Mouse (Mus musculus): ENCODE data around the gene Cdca5. TPM values are rescaled to one million over a fixed set of nuclear protein-coding genes. Genes with fewer than 3 reads are reported as not detected.

Gene Cdca5
- polyA plus RNA-seq, 1 experiment from 2014 or later, result 43.5 TPM

DNA sequence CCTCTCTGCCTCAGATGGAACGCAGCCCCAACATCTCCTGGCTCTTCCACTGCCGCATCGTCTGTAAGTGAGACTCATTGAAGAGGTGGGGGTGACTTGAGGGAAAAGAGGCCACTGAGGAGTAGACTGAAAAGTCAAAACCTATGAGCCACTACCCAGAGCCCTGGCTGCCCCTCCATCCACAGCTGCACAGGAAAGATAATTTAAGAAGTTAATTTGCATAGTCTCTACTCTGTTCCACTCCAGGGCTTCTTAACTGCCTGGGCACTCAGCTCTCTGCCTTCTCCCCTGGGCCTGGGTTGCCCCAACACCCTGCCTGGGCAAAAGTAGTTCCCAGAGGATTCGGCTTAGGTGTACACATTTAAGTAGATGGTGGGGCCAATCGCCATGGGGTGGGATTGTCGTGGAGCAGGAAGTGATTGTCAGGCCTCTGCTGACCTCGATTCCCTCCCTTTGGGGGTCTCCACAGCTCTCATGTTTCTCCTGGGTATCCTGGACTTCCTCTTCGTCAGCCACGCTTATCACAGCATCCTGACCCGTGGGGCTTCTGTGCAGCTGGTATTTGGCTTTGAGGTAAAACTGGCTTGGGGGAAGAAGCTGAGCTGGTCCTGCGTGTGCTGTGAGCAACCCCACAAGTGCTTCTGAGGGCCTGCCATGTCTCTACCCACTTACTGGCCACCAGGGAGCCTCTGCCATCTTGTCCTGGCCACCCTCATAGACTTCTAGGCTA lies 35.9 kb upstream of the Cdca5 start:
- WGBS, result 77% methylated on average over 11 of the region's 11 CpGs
- H3K4me1 ChIP-seq, result peaks cover 22% of the 10 kb centered on the region
- no peak for DNase-seq (ENCODE audit: low spot score)
- H3K9me3 ChIP-seq, result no peaks in the 10 kb centered on the region
- H3K4me3 ChIP-seq, result peak overlapping the region; percentile 86; the same call in 1 of the 2 replicates
- H3K36me3 ChIP-seq, result peaks cover 58% of the 10 kb centered on the region
- H3K27me3 ChIP-seq (ENCODE audit: insufficient read depth, poor library complexity, severe bottlenecking), result no peaks in the 10 kb centered on the region
- H3K27ac ChIP-seq, result no peak overlapping the region

DNA sequence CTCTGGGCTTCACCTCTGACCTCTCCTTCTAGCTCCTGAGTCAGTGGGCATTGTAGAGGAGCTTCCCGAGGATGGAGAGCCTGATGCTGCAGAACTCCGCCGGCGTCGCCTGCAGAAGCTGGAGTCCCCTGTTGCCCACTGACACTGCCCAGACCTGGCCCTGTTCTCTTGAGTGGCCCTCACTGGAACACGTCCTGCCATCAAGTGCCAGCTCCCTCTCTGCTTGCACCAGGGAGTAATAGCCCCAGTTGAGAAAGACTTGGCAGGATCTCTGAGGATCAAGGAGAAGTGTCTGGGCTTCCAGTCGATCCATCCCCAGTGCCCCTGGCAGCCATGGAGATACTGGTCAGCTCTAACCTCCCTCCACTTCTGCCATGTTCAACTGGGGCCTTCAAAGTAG lies 32.3 kb upstream of the Cdca5 start:
- H3K4me3 ChIP-seq, result no peak overlapping the region
- H3K9me3 ChIP-seq, result no peaks in the 10 kb centered on the region
- WGBS, result 89% methylated on average over 7 of the region's 7 CpGs
- H3K27me3 ChIP-seq (ENCODE audit: insufficient read depth, poor library complexity, severe bottlenecking), result no peaks in the 10 kb centered on the region
- peaks cover 24% of the 10 kb centered on the region for H3K4me1 ChIP-seq
- no peak for DNase-seq (ENCODE audit: low spot score)
- H3K27ac ChIP-seq, result no peak overlapping the region
- peaks cover 82% of the 10 kb centered on the region for H3K36me3 ChIP-seq

DNA sequence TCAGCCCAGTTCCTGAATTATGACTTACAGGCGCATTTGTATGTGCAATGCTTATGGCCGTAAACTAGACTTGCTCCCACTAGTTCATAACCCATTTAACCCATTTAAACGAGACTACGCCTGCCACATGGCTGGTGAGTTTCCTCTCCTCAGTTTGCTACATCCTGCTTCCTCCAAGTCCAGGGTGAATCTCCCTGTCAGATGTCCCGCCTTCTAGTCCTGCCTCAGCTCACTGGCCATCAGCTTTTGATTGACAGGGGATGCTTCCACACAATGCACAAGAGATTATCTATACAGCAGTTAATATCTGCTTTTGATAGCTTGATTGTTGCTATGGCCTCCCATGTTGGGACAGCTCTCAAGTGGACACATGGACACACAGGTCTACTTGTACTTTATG lies 30.5 kb upstream of the Cdca5 start:
- no peak overlapping the region for H3K27ac ChIP-seq
- WGBS, result 88% methylated on average over 5 of the region's 5 CpGs
- H3K4me1 ChIP-seq, result peaks cover 17% of the 10 kb centered on the region
- no peak overlapping the region for H3K4me3 ChIP-seq
- H3K36me3 ChIP-seq, result peaks cover 78% of the 10 kb centered on the region
- no peaks in the 10 kb centered on the region for H3K27me3 ChIP-seq (ENCODE audit: insufficient read depth, poor library complexity, severe bottlenecking)
- DNase-seq (ENCODE audit: low spot score), result no peak
- H3K9me3 ChIP-seq, result no peaks in the 10 kb centered on the region

DNA sequence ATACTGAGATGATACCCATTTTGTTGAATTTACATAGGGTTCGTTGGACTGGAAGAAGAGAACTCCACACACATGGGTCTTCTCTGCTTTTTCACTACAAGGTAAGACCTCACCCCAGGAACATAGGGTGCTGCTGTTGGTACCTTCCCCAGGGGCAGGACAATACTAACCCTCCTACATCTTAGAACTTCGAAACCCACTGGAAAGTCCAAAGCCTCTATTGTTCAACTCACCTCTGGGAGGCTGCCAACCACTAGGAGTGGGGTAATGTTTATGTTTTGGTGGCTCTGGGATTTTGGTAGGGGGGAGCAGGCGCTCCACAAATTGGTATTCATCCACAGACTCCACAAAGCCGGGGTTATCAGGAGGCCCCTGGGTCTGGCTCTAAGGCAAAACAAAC lies 28.1 kb upstream of the Cdca5 start:
- H3K27me3 ChIP-seq (ENCODE audit: insufficient read depth, poor library complexity, severe bottlenecking), result no peaks in the 10 kb centered on the region
- peaks cover 23% of the 10 kb centered on the region for H3K4me1 ChIP-seq
- no peak for DNase-seq (ENCODE audit: low spot score)
- H3K4me3 ChIP-seq, result peak overlapping the region; percentile 91
- H3K27ac ChIP-seq, result 0 out of 2 replicates have a peak overlapping the region, but pooled peaks have one; percentile 96
- peaks cover 61% of the 10 kb centered on the region for H3K36me3 ChIP-seq
- H3K9me3 ChIP-seq, result no peaks in the 10 kb centered on the region
- 66% methylated on average over 4 of the region's 4 CpGs for WGBS

DNA sequence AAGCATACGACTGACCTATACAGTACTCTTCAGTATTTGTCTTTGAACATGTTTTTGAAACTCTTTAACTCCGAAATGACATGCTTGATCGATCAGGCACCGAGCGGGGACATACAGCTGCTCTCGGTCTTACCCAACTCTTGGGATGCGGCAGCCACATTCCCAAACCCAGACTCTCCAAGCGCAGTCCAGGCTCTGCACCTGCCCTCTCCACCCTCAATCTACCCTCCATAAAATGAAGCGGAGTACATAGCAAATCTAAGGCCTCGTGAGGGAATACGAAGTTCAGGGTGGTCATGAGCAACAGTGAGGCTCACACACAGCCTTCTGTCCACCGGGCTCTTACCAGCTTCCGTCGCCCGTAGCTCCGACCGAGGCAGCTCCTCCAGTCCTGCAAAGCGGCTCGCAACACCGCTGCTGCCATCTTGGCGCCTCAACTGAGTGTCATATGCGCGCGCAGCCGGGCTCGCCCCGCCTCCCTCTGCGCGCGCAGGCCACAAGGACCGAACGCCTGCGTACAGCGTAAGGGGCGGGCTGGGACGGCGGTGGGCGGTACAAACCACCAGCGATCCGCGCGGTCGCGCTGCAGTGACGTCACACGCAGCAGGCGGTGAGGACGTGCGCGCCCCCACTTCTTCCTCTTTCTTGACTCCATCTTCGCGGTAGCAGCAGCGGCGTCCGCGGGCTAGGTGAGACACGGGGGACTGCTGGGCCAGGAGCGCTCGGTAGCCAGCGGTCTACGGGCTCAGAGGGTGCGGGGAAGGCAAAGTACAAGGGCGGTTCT lies 27.3 kb upstream of the Cdca5 start, which contains the start of the genes Mrpl49 and Fau:
Gene Mrpl49, minus strand, starts transcription at position 473 of the 784 bp plus-strand sequence.
Gene Fau, plus strand, starts transcription at position 532 of the 784 bp plus-strand sequence.
- Histone ChIP-seq H3K4me1 (peaks cover 31% of the 10 kb centered on the region), H3K9me3 (no peaks in the 10 kb centered on the region), H3K27ac (peak within 1 kb of the TSS; percentile 96), H3K4me3 (peak within 1 kb of the TSS; percentile 91), H3K27me3 (ENCODE audit: insufficient read depth, poor library complexity, severe bottlenecking) (no peaks in the 10 kb centered on the region), H3K36me3 (peaks cover 53% of the 10 kb centered on the region)
- WGBS, result under 1% methylated on average over 63 of the region's 63 CpGs
- DNase-seq (ENCODE audit: low spot score), result peak; percentile 99

DNA sequence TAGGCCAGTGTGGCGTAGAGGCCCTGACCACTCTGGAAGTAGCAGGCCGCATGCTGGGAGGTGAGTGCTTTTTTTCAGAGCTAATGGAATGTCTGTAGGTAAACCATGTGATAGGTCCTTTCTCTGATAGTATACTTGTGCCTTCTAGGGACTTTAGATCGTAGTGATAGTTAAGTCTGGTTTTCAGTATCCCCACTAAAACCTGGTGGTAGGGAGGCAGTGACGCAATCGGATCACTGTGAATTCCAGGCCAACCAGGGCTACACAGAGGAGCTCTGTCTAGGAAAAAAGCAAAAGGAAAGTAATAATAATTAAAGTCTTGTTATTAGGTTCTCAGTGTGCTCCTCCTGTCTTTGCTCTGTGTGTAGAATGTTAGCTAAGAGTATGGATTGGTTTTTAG lies 26.3 kb upstream of the Cdca5 start:
- Histone ChIP-seq H3K4me1 (peaks cover 40% of the 10 kb centered on the region), H3K4me3 (peak overlapping the region; percentile 91), H3K27me3 (ENCODE audit: insufficient read depth, poor library complexity, severe bottlenecking) (no peaks in the 10 kb centered on the region), H3K9me3 (no peaks in the 10 kb centered on the region), H3K27ac (peak overlapping the region; percentile 96), H3K36me3 (peaks cover 43% of the 10 kb centered on the region)
- 28% methylated on average over 5 of the region's 5 CpGs for WGBS
- no peak for DNase-seq (ENCODE audit: low spot score)

DNA sequence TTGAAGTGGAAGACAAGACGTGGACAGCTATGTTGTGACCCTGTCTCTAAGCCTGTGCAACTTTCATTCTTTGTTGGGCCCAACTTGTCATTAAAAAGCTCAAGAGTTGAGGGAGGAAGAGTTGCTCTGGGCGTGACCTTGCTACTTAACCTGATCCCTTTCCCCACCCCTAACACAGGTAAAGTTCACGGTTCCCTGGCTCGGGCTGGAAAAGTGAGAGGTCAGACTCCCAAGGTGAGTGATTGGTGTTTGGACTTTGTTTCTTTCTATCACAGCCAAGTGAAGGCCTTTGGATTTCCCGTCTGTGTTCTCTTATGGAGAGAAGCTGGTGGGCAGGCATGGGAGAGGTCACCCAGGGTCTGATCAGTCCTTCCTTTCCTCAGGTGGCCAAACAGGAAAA lies 25.8 kb upstream of the Cdca5 start:
- H3K4me1 ChIP-seq, result peaks cover 42% of the 10 kb centered on the region
- no peak for DNase-seq (ENCODE audit: low spot score)
- H3K9me3 ChIP-seq, result no peaks in the 10 kb centered on the region
- H3K4me3 ChIP-seq, result peak overlapping the region; percentile 91
- H3K27me3 ChIP-seq (ENCODE audit: insufficient read depth, poor library complexity, severe bottlenecking), result no peaks in the 10 kb centered on the region
- no peak overlapping the region for H3K27ac ChIP-seq
- 83% methylated on average over 5 of the region's 5 CpGs for WGBS
- H3K36me3 ChIP-seq, result peaks cover 38% of the 10 kb centered on the region

DNA sequence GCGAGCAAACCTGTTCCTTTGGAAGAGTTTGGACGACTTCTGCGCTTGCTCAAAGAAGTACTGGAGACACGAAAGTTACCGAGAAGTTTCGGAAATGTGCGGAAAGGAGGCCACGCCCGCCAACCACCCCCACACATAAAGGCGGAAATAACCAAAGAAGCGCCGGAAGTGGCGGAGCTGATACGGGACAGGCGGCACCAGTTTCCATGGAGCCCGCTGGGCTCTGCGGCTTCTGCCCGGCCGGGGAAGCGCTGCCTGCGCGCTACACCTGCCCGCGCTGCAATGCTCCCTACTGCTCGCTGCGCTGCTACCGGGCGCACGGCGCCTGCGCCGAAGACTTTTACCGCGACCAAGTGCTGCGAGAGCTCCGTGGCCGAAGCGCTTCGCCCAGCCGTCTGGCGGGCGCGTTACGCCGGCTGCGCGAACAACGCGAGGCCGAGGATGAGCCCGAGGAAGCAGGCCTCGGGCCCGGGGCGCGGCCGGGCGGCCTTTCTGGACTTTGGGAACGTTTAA lies 23.7 kb upstream of the Cdca5 start, which contains the start of gene Znhit2:
Gene Znhit2, plus strand, starts transcription at position 172 of the 513 bp plus-strand sequence.
- Histone ChIP-seq H3K36me3 (peaks cover 17% of the 10 kb centered on the region), H3K4me3 (peak within 1 kb of the TSS; percentile 82), H3K9me3 (no peaks in the 10 kb centered on the region), H3K4me1 (peaks cover 42% of the 10 kb centered on the region), H3K27me3 (ENCODE audit: insufficient read depth, poor library complexity, severe bottlenecking) (no peaks in the 10 kb centered on the region), H3K27ac (peak within 1 kb of the TSS; percentile 96)
- peak; percentile 97 for DNase-seq (ENCODE audit: low spot score)
- under 1% methylated on average over 58 of the region's 58 CpGs for WGBS

DNA sequence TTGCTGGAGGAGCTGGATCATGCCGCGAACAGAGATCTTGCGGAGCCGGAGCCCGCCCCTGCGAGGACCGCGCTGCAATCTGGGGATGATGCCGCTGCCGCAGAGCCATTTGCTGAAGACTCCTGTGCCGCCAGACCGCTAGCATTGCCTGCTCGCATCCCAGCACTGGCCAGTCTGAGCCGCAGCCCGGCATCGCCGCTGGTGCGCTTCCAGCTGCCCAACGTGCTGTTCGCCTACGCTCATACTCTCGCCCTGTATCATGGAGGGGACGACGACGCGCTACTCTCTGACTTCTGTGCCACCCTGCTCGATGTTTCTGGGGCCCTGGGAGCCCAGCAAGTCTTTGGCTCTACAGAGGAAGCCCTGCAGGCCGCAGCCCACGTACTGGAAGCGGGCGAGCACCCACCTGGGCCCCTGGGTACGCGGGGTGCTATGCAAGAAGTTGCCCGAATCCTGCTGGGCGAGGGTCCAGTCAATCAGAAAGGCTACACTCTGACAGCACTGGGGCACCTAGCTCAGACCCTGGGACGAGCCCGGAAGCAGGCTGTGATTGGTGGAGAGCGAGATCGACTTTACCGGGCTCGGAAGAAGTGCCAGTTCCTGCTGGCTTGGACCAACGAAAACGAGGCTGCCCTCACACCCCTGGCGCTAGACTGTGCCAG lies 23.0 kb upstream of the Cdca5 start:
- Histone ChIP-seq H3K36me3 (peaks cover 15% of the 10 kb centered on the region), H3K4me3 (peak overlapping the region; percentile 82), H3K27me3 (ENCODE audit: insufficient read depth, poor library complexity, severe bottlenecking) (no peaks in the 10 kb centered on the region), H3K27ac (peak overlapping the region; percentile 96), H3K4me1 (peaks cover 42% of the 10 kb centered on the region), H3K9me3 (no peaks in the 10 kb centered on the region)
- DNase-seq (ENCODE audit: low spot score), result peak; percentile 83
- WGBS, result 2% methylated on average over 44 of the region's 44 CpGs

DNA sequence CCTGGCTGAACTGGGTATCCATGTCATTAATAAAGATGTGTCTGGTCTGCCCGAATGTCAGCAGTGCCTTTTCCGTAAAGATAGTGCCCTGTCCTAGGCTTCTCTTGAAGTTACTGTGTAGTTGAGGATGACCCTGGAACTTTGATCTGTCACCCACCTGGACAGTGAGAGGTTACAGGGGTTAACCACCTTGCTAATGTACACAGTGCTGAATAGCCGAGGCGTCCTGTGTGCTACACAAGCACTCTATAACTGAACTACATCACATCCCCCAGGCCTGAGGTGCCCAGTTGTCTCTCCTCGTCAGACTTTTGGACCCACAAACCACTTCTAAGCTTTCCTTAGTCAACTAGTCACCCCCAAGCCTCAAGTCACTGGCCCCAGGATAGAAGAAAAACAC lies 22.4 kb upstream of the Cdca5 start:
- H3K9me3 ChIP-seq, result no peaks in the 10 kb centered on the region
- H3K36me3 ChIP-seq, result peaks cover 15% of the 10 kb centered on the region
- 76% methylated on average over 5 of the region's 5 CpGs for WGBS
- H3K4me1 ChIP-seq, result peaks cover 46% of the 10 kb centered on the region
- DNase-seq (ENCODE audit: low spot score), result no peak
- H3K27ac ChIP-seq, result peak overlapping the region; percentile 96
- H3K4me3 ChIP-seq, result peak overlapping the region; percentile 82
- H3K27me3 ChIP-seq (ENCODE audit: insufficient read depth, poor library complexity, severe bottlenecking), result no peaks in the 10 kb centered on the region

DNA sequence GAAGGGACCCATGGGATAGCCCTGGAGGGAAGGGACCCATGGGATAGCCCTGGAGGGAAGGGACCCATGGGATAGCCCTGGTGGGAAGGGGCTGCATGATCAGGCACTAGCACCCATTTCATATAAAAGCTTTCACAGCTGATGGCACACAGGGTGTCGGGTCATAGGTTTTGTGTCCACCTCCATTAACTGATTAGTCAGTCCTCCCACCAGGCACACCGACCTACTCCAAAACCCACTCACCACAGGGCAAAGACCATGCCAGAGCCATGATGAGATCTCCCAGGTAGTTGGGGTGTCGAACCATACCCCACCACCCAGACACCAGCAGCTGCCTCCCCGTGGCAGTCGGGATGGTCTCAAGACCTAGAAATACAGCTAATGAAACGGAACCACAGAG lies 21.7 kb upstream of the Cdca5 start:
- no peak overlapping the region for H3K27ac ChIP-seq
- 88% methylated on average over 6 of the region's 6 CpGs for WGBS
- no peaks in the 10 kb centered on the region for H3K27me3 ChIP-seq (ENCODE audit: insufficient read depth, poor library complexity, severe bottlenecking)
- no peaks in the 10 kb centered on the region for H3K9me3 ChIP-seq
- no peak overlapping the region for H3K4me3 ChIP-seq
- peaks cover 52% of the 10 kb centered on the region for H3K4me1 ChIP-seq
- no peak for DNase-seq (ENCODE audit: low spot score)
- H3K36me3 ChIP-seq, result peaks cover 15% of the 10 kb centered on the region

DNA sequence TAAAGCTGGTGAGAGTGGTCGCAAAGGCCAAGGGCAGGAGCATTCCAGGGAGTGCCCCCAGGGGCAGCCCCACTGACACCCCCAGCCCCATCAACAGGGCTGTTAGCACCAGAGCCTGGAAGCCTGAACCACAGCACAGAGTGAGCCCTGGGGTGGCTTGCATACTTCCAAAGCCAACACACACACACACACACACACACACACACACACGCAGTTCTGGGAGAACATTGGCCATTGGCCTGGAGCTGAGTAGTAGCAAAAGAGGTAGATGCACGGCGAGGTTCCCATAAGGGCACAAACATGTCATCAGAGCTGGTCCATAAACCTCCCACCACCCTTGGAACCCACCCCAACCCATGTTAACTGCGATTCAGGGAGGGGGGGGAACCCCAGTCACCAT lies 18.2 kb upstream of the Cdca5 start:
- H3K4me3 ChIP-seq, result peak overlapping the region; percentile 66
- WGBS, result 32% methylated on average over 5 of the region's 5 CpGs
- peak overlapping the region; percentile 83 for H3K27ac ChIP-seq
- H3K9me3 ChIP-seq, result no peaks in the 10 kb centered on the region
- DNase-seq (ENCODE audit: low spot score), result no peak
- H3K4me1 ChIP-seq, result peaks cover 45% of the 10 kb centered on the region
- no peaks in the 10 kb centered on the region for H3K27me3 ChIP-seq (ENCODE audit: insufficient read depth, poor library complexity, severe bottlenecking)
- peaks cover 34% of the 10 kb centered on the region for H3K36me3 ChIP-seq

Data from heart, embryonic 10.5 days (tissue).